Mouse (Mus musculus) heart, postnatal 36 days (tissue): ENCODE results near the gene Crisp4. TPM values are rescaled to one million over a fixed set of nuclear protein-coding genes. Genes with fewer than 3 reads are reported as not detected.

Experiments
- DNase-seq, 2 experiments: peaks; one replicate each; pipeline ENCODE4 v3.0.0; 2021 to 2022
- intact Hi-C: fragments of 180-260 bp; cut with DNase I; formaldehyde crosslinking; loops from one replicate; pipeline ENCODE4 v1.15.1; 2025
- total RNA-seq, 2 experiments: library from RNA; stranded (reverse); gene quantifications; 2 replicates each; pipeline ENCODE4 v1.2.3; 2021

Crisp4 gene
- total RNA-seq, result not detected

GRCm38 (mm10) chr1:18145802-18146201 lies at the start of gene Crisp4:
Gene Crisp4, minus strand, starts transcription at chr1:18145902.
- DNase-seq, result no peak
- intact Hi-C loops, result no loop called here

GRCm38 (mm10) chr1:18191719-18192118 lies 46.0 kb upstream of the Crisp4 start:
- intact Hi-C loops, result no loop called here

GRCm38 (mm10) chr1:18190714-18191712 lies 45.3 kb upstream of the Crisp4 start:
- no peak for DNase-seq
- intact Hi-C loops, result no loop called here

More at GRCm38 (mm10) chr1:18191719-18192118, 46.0 kb upstream of the Crisp4 start:
- DNase-seq, result no peak

- intact Hi-C loops, result no loop called here
These were observed 35.5 kb upstream of the Crisp4 start for GRCm38 (mm10) chr1:18181167-18181566.

GRCm38 (mm10) chr1:18170573-18170972 lies 24.9 kb upstream of the Crisp4 start:
- intact Hi-C loops, result no loop called here
- no peak for DNase-seq

More at GRCm38 (mm10) chr1:18181167-18181566, 35.5 kb upstream of the Crisp4 start:
- DNase-seq, result no peak

GRCm38 (mm10) chr1:18168261-18168660 lies 22.6 kb upstream of the Crisp4 start:
- intact Hi-C loops, result no loop called here
- DNase-seq, result no peak

GRCm38 (mm10) chr1:18159082-18159481 lies 13.4 kb upstream of the Crisp4 start:
- DNase-seq, result no peak
- intact Hi-C loops, result no loop called here

- intact Hi-C loops, result no loop called here
- no peak for DNase-seq
These were observed 2.5 kb upstream of the Crisp4 start for GRCm38 (mm10) chr1:18148211-18148610.

- no peak for DNase-seq
- intact Hi-C loops, result no loop called here
These were observed 14.0 kb downstream of the Crisp4 start for GRCm38 (mm10) chr1:18131691-18132090.

GRCm38 (mm10) chr1:18129983-18130382 lies 15.7 kb downstream of the Crisp4 start:
- intact Hi-C loops, result no loop called here
- DNase-seq, result no peak

GRCm38 (mm10) chr1:18106720-18107355 lies 38.9 kb downstream of the Crisp4 start:
- intact Hi-C loops, result loop anchor here (2.0 kb wide), 1 partner anchor 128 kb away; no protein-coding TSS in a partner anchor
- no peak for DNase-seq

- intact Hi-C loops, result loop anchor here (2.0 kb wide), 2 partner anchors 127 to 941 kb away; no protein-coding TSS in a partner anchor
- no peak for DNase-seq
These were observed 39.7 kb downstream of the Crisp4 start for GRCm38 (mm10) chr1:18105866-18106529.

- intact Hi-C loops, result loop anchor here (2.0 kb wide), 1 partner anchor 940 kb away; no protein-coding TSS in a partner anchor
- no peak for DNase-seq
These were observed 40.5 kb downstream of the Crisp4 start for GRCm38 (mm10) chr1:18105029-18105865.

Other genes with a start within 250 kb of the Crisp4 start
- not detected for gene Defb18, start 91.5 kb upstream of the Crisp4 start, total RNA-seq
- not detected for gene Defb41, start 119.2 kb upstream of the Crisp4 start, total RNA-seq